Comparison of ENCODE assay signal across 27 mouse cellular contexts in genomic region chr9:13601729-13602128, GRCm38 (mm10).
"Had no signal": no experiment of that assay in that cellular context is flagged by ENCODE, and none has a peak within 500 bp of the region (broad histone marks: within the 10 kb centered on the region; RNA-seq: fewer than 3 reads in every experiment).

No protein-coding gene starts in this region.

- H3K9ac ChIP-seq: heart, embryonic 13.5 days; heart, embryonic 15.5 days; hindbrain, embryonic 12.5 days; hindbrain, embryonic 14.5 days; intestine, embryonic 15.5 days; limb, embryonic 12.5 days had no signal

- H3K4me3 ChIP-seq: gastrocnemius, adult 2 months; heart, adult 2 months; heart, embryonic 13.5 days; heart, embryonic 15.5 days; hindbrain, embryonic 10.5 days; hindbrain, embryonic 12.5 days; intestine, embryonic 15.5 days; left cerebral cortex, adult 2 months; limb, embryonic 10.5 days; limb, embryonic 12.5 days had no signal

- H3K4me2 ChIP-seq: heart, embryonic 11.5 days; heart, embryonic 13.5 days; heart, embryonic 15.5 days; hindbrain, embryonic 12.5 days; hindbrain, embryonic 14.5 days; intestine, embryonic 15.5 days; limb, embryonic 12.5 days; liver, embryonic 11.5 days had no signal

- H3K27me3 ChIP-seq: heart, embryonic 13.5 days; heart, embryonic 15.5 days; hindbrain, embryonic 12.5 days; intestine, embryonic 15.5 days; limb, embryonic 12.5 days had no signal

- DNase-seq: gastrocnemius, adult 2 months; gastrocnemius, postnatal 10 days; gastrocnemius, postnatal 25 days; heart, adult 2 months; heart, postnatal 14 days; heart, postnatal 4 days; kidney, adult 18-20 months; kidney, adult 8-10 months; kidney, postnatal 10 days; kidney, postnatal 25 days; kidney, postnatal 4 days; layer of hippocampus, adult 9-11 months; liver had no signal

- H3K36me3 ChIP-seq: heart, embryonic 15.5 days; hindbrain, embryonic 10.5 days; hindbrain, embryonic 12.5 days; intestine, embryonic 15.5 days; limb, embryonic 10.5 days; limb, embryonic 12.5 days had no signal

- H3K27ac ChIP-seq: gastrocnemius, adult 2 months; heart, adult 2 months; heart, embryonic 13.5 days; heart, embryonic 15.5 days; hindbrain, embryonic 10.5 days; hindbrain, embryonic 12.5 days; hindbrain, embryonic 14.5 days; intestine, embryonic 15.5 days; left cerebral cortex, adult 2 months; limb, embryonic 10.5 days; limb, embryonic 12.5 days had no signal

- ATAC-seq: hindbrain, embryonic 16.5 days; inflammation-experienced regulatory T-cells, adult 6 months; intestine, embryonic 15.5 days; intestine, postnatal 0 days had no signal

- H3K4me1 ChIP-seq: hindbrain, embryonic 10.5 days; hindbrain, embryonic 12.5 days; intestine, embryonic 15.5 days; limb, embryonic 10.5 days had no signal

- H3K9me3 ChIP-seq: heart, embryonic 13.5 days; heart, embryonic 15.5 days; hindbrain, embryonic 10.5 days; hindbrain, embryonic 12.5 days; intestine, embryonic 15.5 days; limb, embryonic 10.5 days; limb, embryonic 12.5 days had no signal
